Mouse (Mus musculus) myocyte (in vitro differentiated cells): ENCODE results near the gene Dpp6.

Source experiments
- CEBPB ChIP-seq: IDR thresholded peaks from 2 replicates; pipeline ENCODE4 v1.6.1; 2011; ENCODE audit warnings: mild to moderate bottlenecking, moderate library complexity; ENCODE audit not compliant: poor library complexity, insufficient read depth, severe bottlenecking
- E2F4 ChIP-seq: IDR thresholded peaks from one replicate; pipeline ENCODE4 v1.6.1; 2011; ENCODE audit warnings: mild to moderate bottlenecking, control low read depth, moderate library complexity; ENCODE audit not compliant: insufficient read depth
- MYOD1 ChIP-seq, 3 experiments: IDR thresholded peaks; one replicate each; pipeline ENCODE4 v1.6.1; 2011; ENCODE audit warnings: control low read depth in 2 of 3, low read depth in 2 of 3, mild to moderate bottlenecking in 2 of 3, moderate library complexity in 1 of 3; ENCODE audit not compliant: insufficient read length in 2 of 3, control insufficient read depth in 1 of 3
- POLR2A ChIP-seq: IDR thresholded peaks from one replicate; pipeline ENCODE4 v1.6.1; 2011; ENCODE audit warnings: low read depth, mild to moderate bottlenecking, control low read depth, moderate library complexity; ENCODE audit not compliant: insufficient read length
- POLR2AphosphoS2 ChIP-seq: IDR thresholded peaks from one replicate; pipeline ENCODE4 v1.6.1; 2011; ENCODE audit warnings: low read depth, control low read depth; ENCODE audit not compliant: insufficient read length
- SRF ChIP-seq: IDR thresholded peaks from one replicate; pipeline ENCODE4 v1.6.1; 2011; ENCODE audit warnings: low read depth; ENCODE audit not compliant: control insufficient read depth, insufficient read length
- USF1 ChIP-seq: IDR thresholded peaks from one replicate; pipeline ENCODE4 v1.6.1; 2011; ENCODE audit warnings: low read depth, mild to moderate bottlenecking, control low read depth, moderate library complexity

DNA sequence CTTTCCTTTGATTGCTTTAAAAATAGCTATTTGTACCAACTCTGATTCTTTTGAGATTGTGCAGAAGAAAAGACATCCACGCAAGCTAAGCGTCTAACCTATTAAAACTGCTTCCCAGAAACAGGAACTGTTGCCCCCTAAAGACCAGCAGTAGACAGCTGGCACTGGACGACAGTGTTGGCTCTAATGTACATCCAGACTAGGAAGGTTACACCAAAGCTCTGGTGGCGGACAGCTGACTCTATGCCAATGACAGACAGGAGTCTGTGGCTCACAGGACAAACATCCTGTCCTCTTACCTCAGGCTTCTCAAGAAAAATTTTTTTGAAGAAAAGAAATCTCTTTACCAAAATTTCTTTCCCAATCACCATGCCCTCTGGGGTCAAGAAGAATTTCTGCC, 502.7 kb downstream of the Dpp6 start:
- no peak for TF ChIP-seq POLR2AphosphoS2
- TF ChIP-seq POLR2A, result no peak
- no peak for TF ChIP-seq MYOD1 (IDR thresholded peaks at IDR 0.05; ENCODE audit: control insufficient read depth in 1 of 3, insufficient read length in 2 of 3, low read depth in 2 of 3)
- TF ChIP-seq E2F4, result no peak
- no peak for TF ChIP-seq USF1
- TF ChIP-seq CEBPB, result no peak
- TF ChIP-seq SRF, result no peak
